Mouse (Mus musculus) spleen, postnatal 4 days (tissue): ENCODE measurements around the gene Ociad2.

Experiments
- DNase-seq, 2 experiments: peaks; one replicate each; pipeline ENCODE4 v3.0.0; 2022; ENCODE audit warnings: low spot score in 2 of 2

The Ociad2 gene

GRCm38 (mm10) chr5:73340723-73341235, at the start of gene Ociad2:
Gene Ociad2, minus strand, starts transcription at chr5:73341028.
- no peak for DNase-seq

- no peak for DNase-seq
Measured at GRCm38 (mm10) chr5:73383647-73383970, 42.8 kb upstream of the Ociad2 start.

GRCm38 (mm10) chr5:73382737-73383646, 42.2 kb upstream of the Ociad2 start:
- DNase-seq: peak; percentile 71 to 88

GRCm38 (mm10) chr5:73381976-73382540, 41.2 kb upstream of the Ociad2 start:
- no peak for DNase-seq

GRCm38 (mm10) chr5:73381510-73381909, 40.7 kb upstream of the Ociad2 start:
- DNase-seq: no peak

GRCm38 (mm10) chr5:73380829-73381228, 40.0 kb upstream of the Ociad2 start:
- no peak for DNase-seq

GRCm38 (mm10) chr5:73379908-73380307, 39.1 kb upstream of the Ociad2 start:
- DNase-seq: peak; percentile 86 to 95

GRCm38 (mm10) chr5:73376491-73376890, 35.7 kb upstream of the Ociad2 start:
- no peak for DNase-seq

GRCm38 (mm10) chr5:73376041-73376440, 35.2 kb upstream of the Ociad2 start:
- DNase-seq: no peak

- DNase-seq: no peak
Measured at GRCm38 (mm10) chr5:73373184-73373583, 32.4 kb upstream of the Ociad2 start.

- DNase-seq: no peak
Measured at GRCm38 (mm10) chr5:73372601-73373000, 31.8 kb upstream of the Ociad2 start.

- no peak for DNase-seq
Measured at GRCm38 (mm10) chr5:73369731-73370130, 28.9 kb upstream of the Ociad2 start.

- DNase-seq: no peak
Measured at GRCm38 (mm10) chr5:73368845-73369447, 28.1 kb upstream of the Ociad2 start.

- no peak for DNase-seq
Measured at GRCm38 (mm10) chr5:73367906-73368305, 27.1 kb upstream of the Ociad2 start.

- no peak for DNase-seq
Measured at GRCm38 (mm10) chr5:73364107-73364864, 23.5 kb upstream of the Ociad2 start.

- no peak for DNase-seq
Measured at GRCm38 (mm10) chr5:73362791-73363190, 22.0 kb upstream of the Ociad2 start.

GRCm38 (mm10) chr5:73362338-73362737, 21.5 kb upstream of the Ociad2 start:
- no peak for DNase-seq

GRCm38 (mm10) chr5:73360240-73360639, 19.4 kb upstream of the Ociad2 start:
- DNase-seq: no peak

- DNase-seq: no peak
Measured at GRCm38 (mm10) chr5:73359752-73360141, 18.9 kb upstream of the Ociad2 start.

- no peak for DNase-seq
Measured at GRCm38 (mm10) chr5:73359134-73359751, 18.4 kb upstream of the Ociad2 start.

GRCm38 (mm10) chr5:73355393-73355792, 14.6 kb upstream of the Ociad2 start:
- no peak for DNase-seq
